Mouse (Mus musculus) cerebellum, postnatal 10 days (tissue): ENCODE measurements at regions not wholly inside any gene's neighbourhood (a gene's known extent, or its start where the extent isn't known, plus 50 kb on each side); places are given as distances from the start of the nearest gene placed in this dataset.
"Not testable (repeated sequence)": the region's sequence is repeated elsewhere in the genome, so short reads cannot be mapped to it uniquely, and the experiment has no call there.

ENCODE experiments used
- DNase-seq, 2 experiments: peaks; one replicate each; pipeline ENCODE4 v3.0.0; 2021; ENCODE audit warnings: mixed read lengths in 2 of 2

GRCm38 (mm10) chr12:119708715-119709114, 236.9 kb upstream of the Tmem196 start:
- DNase-seq = not testable (repeated sequence)

- DNase-seq = no peak
These were observed 214.8 kb upstream of the Tmem196 start for GRCm38 (mm10) chr12:119730789-119731188.

GRCm38 (mm10) chr12:119762580-119762979, 183.0 kb upstream of the Tmem196 start:
- DNase-seq = no peak

- peak; percentile 4 to 6 for DNase-seq
These were observed 182.2 kb upstream of the Tmem196 start for GRCm38 (mm10) chr12:119763292-119763976.

GRCm38 (mm10) chr12:119777559-119777958, 168.1 kb upstream of the Tmem196 start:
- no peak for DNase-seq

- DNase-seq = peak; percentile 3 to 8
These were observed 137.9 kb upstream of the Tmem196 start for GRCm38 (mm10) chr12:119807692-119808091.

- DNase-seq = no peak
These were observed 129.4 kb upstream of the Tmem196 start for GRCm38 (mm10) chr12:119816225-119816624.

GRCm38 (mm10) chr12:119839119-119839518, 106.5 kb upstream of the Tmem196 start:
- DNase-seq = peak; percentile 54 to 59

GRCm38 (mm10) chr12:119881744-119882143, 63.9 kb upstream of the Tmem196 start:
- peak; percentile 67 to 74 for DNase-seq

GRCm38 (mm10) chr12:119890030-119890429, 55.6 kb upstream of the Tmem196 start:
- no peak for DNase-seq
